Mouse (Mus musculus) left cerebral cortex, adult 11 months (tissue): ENCODE results near the gene Haus2.
A peak's percentile ranks its signal among the peaks of the same experiment; 100 is the strongest.

Experiments used
- DNase-seq: peaks from one replicate; pipeline ENCODE4 v3.0.0; 2022; ENCODE audit warnings: low spot score

Gene Haus2

DNA sequence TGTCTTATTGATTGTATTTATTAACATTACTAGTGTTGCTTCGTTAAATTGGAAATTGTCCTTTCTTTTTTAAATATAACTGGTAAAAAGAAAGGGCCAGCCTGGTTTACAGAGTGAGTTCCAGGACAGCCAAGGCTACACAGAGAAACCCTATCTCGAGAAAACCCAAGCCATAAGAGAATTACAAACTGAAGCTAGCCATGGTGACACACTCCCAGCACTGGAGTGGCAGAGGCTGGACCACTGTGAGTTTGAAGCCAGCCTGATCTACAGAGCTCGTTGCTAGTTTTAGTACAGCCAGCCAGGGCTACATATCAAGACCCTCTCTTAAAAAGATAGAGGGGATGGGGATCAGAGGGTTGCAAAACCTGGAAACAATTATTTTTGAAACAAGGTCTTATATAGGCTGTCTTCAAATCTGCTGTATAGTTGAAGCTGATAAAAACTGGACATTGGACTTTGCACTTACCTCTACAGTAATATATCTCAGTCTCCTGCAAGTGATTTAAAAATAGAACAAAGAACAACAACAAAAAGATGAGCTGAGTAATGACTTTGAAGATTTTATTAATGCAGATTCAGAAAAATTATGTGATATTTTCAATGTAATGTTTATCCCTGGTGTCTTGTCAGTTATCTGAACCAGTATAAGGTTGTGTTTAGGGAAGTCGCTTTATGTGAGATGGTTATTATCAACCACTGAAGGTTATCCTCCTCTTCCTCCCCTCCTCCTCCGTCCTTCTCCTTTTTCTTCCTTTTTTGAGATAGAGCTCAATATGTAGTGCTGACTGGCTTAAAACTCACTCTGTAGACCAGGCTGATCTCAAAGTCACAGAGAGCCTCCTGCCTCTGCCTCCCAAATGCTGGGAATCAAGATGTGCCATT is 7.3 kb downstream of the Haus2 start:
- no peak for DNase-seq

DNA sequence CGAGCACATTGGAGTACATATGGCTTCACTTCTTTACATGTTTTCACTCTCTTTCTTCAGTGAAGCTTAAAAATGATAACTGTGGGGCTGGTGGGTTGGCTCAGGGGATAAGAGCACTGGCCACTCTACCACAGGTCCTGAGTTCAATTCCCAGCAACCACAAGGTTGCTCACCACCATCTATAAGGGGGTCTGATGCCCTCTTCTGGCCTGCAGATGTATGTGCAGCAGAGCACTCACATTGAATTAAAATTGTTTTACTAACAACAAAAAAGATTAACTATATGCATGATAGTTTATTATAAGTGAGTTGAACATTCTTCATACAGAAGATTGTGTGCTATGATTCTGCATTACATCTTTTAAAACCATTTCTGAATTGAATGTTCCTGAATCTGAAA is 10.4 kb downstream of the Haus2 start:
- DNase-seq: no peak

DNA sequence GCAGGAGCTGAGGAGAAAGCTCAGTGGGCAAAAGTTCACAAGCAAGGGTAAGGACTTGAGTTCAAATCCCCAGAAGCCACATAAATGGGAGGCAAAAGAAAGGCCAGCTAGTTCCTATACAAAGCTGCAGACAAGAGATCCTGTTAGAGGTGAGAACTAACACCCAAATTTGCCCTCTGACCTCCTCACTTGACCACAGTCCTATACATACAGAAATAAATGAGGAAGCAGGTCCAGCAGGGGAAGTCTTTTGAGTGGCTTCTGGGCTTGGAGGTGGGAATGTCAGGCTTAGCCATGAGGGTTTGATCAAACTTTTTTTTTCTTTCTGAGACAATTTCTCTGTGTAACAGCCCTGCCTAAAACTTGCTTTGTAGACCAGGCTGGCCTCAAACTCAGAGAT is 13.7 kb downstream of the Haus2 start:
- no peak for DNase-seq

DNA sequence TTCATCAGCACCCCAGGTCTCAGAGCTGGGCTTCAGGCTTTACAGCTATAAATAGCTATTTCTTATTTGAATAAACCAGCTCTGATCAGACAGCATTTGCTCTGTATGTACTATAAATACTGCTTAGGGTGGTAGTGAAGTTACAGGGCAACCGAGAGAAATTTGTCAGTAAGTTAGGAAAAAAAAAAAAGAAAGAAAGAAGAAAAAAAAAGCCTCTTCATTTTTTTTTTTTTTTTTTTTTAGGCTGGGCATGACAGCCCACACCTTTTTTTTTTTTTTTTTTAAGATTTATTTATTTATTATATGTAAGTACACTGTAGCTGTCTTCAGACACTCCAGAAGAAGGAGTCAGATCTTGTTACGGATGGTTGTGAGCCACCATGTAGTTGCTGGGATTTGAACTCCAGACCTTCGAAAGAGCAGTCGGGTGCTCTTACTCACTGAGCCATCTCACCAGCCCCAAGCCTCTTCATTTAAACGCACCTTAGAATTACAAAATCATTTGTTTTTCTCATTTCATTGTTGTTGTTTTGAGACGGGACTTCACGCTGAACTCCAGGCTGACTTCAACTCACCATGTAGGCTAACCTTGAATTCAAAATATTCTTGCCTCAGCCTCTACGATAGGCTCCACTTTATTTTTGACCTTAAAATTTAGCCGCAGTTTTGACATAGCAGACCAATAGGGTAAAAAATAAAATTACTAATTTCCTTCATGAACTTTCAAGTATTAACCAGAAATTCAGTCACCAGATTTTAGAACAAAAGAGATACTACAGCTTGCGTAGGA is 19.1 kb downstream of the Haus2 start:
- DNase-seq: no peak

DNA sequence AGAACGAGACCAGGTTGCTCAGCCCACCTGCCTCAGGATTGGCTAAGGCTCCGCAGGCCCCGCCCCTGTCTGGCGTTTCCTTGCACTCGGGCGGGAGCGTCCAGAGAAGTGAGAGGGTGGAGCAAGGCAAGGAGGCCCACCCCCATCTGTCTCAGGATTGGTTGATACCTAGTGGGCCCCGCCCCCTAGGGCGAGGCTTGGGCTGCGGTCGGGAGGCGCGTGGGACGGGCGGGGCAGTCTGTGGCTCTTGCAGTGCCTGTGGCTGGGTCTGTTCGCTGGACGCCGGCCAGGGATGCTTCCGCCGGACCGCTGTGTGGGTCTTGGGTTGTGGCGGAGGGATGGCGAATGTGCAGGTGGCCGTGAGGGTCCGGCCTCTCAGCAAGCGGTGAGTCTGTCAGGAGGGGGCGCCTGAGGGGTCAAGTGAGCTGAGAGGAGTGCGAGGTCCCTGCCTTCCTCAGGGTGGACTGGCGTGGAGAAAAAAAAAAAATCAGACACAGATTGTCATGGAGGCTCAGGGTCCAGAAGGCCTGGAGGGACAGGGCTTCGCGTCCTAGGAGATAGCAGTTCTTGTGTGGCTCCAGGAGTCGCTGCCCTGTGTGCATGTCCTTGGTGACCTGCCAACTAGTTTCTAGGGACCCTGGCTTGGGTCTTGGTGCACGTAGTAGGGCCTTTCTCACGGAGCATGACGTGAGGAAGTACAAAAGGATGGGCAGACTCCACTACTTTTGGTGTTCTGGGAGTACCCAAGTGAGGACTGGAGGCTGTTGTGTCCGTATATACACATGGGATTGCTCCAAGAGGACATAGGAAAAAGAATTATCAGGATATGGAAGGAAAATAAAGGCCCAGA is 19.9 kb downstream of the Haus2 start, which contains the start of gene Stard9:
Gene Stard9, plus strand, starts transcription at position 236 of the 850 bp plus-strand sequence.
- peak; percentile 98 for DNase-seq

DNA sequence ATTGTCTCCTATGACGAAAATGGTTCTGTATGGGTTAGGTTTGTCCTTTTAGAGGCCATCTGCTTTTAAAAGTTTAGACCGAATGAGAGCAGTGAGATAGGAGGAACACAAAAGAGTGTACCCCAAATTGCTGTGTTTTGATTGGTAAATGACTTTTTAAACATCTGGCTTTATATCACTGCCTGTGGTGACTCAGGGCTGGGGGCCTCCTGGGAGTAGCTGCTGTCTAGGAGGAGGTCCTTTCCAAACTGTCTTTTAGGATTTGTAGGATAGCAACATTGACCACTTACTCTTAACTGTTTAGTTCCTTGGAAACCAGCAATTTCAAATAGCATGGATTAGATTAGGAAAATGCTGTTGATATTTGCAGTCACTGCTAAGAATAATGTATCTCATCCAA is 21.1 kb downstream of the Haus2 start:
- no peak for DNase-seq

DNA sequence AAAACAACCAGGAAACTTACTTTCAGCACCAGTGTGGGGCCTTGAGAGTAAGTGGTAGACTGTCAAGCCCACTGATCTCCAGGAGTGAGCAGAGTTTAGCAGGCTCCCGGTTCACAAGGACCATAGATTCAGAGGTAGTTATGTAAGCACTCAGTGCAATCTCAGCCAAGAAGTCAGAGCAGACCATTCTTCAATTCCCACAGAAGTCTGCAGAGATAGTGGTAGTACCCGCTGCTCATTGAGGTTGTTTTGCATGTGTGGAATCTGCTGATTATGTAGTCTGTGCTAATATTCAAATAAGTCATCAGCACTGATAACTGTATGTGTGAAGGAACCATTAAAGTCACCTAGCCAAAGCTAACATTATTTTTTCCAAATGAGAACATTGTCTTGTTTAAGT is 21.5 kb downstream of the Haus2 start:
- no peak for DNase-seq

DNA sequence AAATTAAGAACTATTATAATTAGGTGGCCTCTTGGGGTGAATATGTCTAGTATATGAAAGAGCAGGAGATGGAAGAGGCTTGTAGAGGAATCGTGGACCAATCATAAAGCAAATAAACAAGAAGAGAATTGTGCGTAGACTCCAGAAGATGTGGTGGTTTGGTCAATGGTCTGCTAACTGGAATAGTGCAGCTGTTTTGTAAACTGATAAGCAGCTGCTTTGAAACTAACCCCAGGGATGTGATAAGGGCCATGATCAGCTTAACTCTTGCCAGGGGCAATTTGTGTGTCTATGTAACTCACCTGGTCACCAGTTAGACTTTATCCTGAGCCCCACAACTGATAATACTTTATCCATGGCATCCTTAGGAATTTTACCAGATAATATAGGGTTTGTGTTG is 22.3 kb downstream of the Haus2 start:
- no peak for DNase-seq

DNA sequence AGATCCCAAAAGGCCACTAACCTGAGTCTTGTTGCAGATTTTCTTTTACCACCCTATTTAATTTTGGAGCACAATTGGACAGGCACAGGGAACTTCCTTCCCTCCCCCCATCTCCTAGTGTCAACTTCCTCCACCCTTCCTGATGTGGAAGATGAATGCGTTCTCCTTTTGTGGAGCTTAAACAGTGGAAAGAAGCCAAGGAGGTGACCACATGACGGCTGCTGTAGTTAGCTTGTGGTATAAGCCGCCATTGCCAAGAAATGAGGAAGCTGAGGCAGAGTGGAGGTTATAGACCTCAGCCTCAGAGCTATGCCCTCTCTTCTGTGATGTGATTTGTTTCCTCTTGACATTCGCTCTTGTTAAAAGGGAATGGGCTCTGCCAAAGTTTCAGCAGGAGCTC is 22.8 kb downstream of the Haus2 start:
- no peak for DNase-seq

DNA sequence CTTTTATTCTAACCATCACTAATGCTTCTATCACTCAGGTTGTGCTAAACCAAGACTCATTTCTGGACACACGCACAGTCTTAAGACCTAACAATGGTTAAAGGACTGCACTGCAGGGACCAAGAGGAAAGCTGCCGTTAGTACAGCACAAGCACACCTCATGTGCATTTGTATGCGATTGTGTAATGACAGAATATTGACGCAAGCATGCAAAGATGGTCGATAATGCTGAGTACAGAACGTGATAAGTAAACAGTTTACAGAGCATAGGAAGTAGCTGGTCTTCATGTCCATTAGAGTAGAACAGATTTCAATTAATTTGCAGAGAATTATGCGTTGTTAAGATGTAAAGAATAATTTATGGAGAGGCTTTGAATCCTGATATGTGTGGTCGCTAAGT is 31.7 kb downstream of the Haus2 start:
- DNase-seq: no peak

DNA sequence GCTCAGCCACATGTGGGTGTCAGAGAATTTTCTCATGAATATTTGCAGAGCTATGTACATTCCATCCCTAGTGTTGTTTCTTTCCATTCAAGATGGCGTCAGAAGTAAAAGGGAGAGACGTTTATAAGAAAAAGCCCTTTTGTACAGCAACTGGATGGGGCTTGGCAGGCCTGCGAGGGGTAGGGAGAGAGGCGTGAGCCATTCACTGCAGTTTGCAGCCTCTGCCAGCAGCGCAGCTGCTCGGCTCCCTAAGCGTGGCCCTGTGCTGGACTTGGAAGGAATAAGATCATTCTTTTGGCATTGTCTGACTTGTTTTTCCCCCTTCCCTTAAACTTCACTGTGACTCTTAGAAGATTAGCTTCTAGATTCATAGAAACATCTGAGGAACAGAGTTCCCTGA is 34.7 kb downstream of the Haus2 start:
- no peak for DNase-seq

DNA sequence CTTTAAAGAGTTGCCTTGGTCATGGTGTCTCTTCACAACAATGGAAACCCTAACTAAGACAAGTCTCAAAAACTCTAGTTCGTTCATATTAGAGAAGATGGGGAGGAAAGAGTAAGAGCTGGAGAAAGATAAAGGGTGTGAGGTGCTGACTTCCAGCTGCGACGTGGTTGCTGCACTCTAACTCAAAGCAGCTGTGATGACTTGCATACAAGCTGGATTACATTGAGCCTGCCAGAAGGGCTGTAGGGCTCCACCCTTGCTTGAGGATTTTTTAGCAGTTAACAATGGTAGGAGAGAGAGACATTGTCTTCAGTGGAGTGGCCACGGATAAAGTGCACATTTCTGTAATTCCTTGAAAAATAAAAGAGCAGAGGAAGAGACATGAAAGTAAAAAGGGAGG is 37.6 kb downstream of the Haus2 start:
- DNase-seq: no peak

DNA sequence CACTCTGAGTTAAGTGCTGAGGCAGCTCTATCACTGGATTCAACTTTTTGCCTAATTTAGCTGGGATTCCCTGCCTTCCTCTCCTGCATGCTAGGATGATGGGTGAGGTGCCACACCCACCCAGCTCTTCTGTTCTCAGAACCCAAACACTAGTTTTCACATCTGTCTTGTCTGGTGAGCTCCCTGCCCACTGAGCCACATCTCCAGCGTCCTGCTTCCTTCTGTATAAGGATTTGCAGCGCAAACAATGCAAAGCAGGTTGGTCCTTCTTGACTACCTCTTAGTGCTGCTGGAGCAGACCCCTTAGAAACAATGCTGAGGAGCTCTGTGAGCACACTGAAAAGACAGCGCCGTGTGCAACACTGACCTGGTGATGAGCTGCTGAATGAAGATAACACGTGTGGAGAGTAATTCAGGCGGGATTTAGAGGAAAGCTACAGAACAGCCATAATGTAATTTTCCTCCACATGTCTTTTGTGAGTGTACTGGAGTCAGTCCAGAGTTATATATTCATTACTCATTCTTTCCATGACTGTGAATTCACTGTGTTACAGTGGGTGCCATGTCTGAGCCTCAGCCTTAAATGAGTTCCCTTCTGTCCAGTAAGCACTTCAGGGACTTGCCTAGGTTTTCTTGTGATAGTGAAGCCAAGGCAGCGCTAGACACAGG is 43.2 kb downstream of the Haus2 start:
- no peak for DNase-seq

DNA sequence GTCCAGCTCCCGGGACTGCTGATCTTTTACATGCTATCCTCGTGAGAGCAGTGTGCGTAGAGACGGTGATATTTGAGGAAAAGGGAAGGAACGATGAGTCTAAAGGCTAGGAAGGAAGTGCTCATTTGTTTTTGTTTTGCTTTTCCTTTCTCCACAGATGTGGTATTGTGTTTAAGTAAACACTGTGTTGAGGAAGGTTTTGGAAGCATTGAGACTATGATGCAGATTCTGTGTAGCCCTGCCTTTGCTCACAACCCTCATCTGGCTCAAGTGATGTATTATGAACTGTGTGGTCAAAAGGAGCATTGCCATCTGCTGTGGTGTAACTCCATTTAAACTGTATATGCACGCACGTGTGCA is 43.7 kb downstream of the Haus2 start:
- DNase-seq: no peak

DNA sequence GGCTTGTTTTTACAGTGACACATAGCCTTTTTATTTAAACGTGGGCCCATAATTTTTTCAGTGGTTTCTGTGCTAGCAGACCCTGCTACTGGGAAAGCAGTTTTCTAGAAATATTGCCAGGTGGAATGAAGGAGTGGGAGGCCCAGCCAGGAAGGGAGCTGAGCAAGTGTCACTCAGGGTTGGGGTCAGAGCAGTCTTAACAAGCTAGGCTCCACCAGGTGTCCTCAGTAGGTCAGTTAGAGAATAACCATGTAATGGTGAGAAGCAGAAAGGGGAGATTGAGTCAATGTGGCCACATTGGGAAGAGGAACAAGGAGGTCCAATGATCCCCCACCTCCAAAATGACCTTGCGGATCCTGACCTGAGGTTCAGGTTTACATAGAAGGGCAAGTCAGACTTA is 45.5 kb downstream of the Haus2 start:
- DNase-seq: no peak

DNA sequence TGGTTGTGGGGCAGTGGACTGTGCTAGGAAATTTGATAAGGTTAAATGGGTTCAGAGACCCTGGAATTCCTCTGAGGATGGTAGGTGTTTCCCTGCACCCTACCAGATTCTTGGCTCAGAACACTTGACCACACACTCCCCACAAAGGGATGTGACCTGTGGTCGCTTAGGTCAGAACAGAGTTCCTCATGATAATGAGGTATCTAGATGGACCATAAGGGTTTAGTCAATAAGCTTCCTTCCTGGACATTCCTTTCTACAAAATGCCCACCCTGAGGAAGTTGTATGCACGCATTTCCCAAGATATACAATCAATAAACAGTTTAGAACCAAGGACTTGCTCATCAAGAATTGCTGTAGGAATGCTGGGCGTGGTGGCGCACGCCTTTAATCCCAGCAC is 46.7 kb downstream of the Haus2 start:
- DNase-seq: no peak

DNA sequence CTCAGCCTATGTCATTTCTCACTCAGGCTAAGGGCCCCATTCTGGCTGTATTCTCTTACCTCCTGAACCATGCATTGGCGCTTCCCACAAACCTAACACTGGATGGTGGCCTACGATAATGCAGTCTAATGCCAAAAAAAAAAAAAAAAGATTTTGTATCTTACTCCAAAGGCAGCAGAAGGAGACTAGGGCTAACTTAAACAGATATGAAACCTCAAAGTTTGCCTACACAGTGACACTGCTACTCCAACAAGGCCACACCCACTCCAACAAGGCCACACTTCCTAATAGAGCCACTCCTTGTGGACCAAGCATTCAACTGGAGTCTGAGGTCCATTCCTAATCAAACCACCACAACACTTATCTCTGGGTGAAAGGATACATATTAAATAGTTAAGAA is 47.5 kb downstream of the Haus2 start:
- DNase-seq: no peak

DNA sequence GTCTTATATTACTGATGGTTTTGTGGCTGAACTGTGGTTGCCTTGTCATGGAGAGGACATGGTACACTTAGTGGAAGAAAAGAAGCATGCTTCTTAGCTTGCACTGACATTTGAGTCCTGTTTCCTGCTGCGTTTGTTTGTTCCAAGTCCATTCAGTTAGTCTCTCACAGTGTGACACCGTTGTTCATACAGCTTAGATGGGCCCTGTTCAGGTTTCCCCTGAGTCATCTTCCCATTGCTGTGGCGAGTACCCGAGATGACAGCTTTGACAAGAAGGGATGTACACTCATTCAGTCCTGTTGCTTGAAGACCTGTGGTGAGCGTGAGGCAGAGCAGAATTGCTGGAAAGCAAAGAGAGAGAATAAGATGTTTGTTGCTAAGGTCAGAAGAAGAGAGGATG is 49.3 kb downstream of the Haus2 start:
- DNase-seq: no peak

DNA sequence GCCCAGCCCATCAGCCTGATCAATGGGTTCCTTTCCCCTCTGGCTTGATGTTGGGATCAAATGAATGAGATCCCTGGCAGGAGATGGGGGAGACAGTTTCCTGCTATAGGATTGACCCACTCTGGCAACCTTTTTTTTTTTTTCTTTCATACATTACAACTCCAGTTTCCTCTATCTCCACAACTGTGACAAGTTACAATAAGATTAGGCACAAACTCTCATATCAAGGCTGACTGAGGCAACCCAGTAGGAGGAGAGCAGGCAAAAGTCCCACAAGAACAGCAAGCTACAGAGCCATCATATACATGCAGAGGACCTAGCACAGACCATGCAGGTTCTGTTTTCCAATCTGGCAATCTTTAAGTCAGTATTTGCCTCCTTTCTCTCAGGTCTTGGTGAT is 50.1 kb downstream of the Haus2 start:
- DNase-seq: no peak

DNA sequence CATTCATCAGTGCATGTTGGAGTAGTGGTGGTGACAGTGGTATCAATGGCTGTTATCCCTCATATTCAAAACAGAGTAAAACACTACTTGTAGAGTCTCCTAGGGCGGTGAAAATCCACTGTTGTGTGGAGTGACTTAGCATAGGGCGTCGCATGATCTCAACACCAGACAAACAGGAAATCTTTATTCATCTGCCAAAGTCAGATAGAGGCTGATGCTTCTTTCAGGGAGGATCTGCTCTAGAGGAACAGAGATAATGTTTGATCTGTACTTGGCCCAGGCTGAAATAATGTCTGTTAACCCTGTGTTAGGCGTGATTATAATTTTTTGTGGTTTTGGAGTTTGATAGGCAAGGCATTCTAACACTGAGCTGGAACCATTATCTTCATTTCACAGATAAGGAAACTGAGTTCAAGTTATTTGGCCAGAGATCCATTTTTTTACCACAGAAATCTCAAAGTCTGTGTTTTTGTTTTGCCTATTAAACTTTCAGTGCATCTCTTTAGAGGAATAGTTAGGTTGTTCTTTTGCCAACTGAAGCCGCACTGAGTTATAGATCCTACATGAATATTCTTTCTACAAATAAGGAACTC is 51.4 kb downstream of the Haus2 start:
- no peak for DNase-seq

DNA sequence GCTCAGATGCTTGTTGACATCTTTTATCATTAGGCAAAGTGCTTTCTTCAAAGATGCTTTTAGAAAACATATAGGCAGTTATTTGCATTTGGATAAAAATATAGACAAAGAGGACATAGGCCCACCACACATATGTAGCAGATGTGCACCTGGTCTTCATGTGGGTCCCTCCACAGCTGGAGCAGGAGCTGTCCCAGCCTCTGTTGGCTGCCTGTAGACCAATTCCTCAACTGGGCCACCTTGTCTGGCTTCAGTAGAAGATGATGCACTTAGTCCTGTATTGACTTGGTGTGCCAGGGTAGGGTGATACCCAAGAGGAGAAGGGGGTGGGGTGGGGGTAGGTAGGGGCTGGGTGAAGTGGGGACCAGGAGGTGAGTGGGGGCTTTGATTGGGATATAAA is 53.6 kb downstream of the Haus2 start:
- no peak for DNase-seq
